Mouse (Mus musculus): Measurements from ENCODE around the gene Fam229b.

- no peak for TF ChIP-seq CTCF (conservative IDR thresholded peaks at IDR 0.05; ENCODE audit: insufficient read depth, insufficient read length, low read depth, low read length)
- TF ChIP-seq POLR2A (IDR thresholded peaks at IDR 0.05; ENCODE audit: low read depth, low read length): no peak
Measured at GRCm38 (mm10) chr10:39104803-39105449, 28.8 kb downstream of the Fam229b start.

All from kidney, adult 2 months (tissue).